Mouse (Mus musculus) myocyte (in vitro differentiated cells): ENCODE results near the gene 9230102O04Rik. TPM values are rescaled to one million over a fixed set of nuclear protein-coding genes. Genes with fewer than 3 reads are reported as not detected.

Source experiments
- H3K27me3 ChIP-seq: one replicate; pipeline ENCODE4 v1.6.1; 2011; ENCODE audit not compliant: control insufficient read depth, insufficient read depth, insufficient read length
- H3K36me3 ChIP-seq: one replicate; pipeline ENCODE4 v1.6.1; 2011; ENCODE audit not compliant: control insufficient read depth, insufficient read depth
- H3K4me2 ChIP-seq: one replicate; pipeline ENCODE4 v1.6.1; 2011; ENCODE audit warnings: low read depth, control low read depth
- H3K4me3 ChIP-seq: one replicate; pipeline ENCODE4 v1.5.1; 2011; ENCODE audit warnings: mild to moderate bottlenecking, control low read depth, moderate library complexity
- H3K79me2 ChIP-seq: one replicate; pipeline ENCODE4 v1.6.1; 2011; ENCODE audit not compliant: control insufficient read depth, insufficient read depth
- H3ac ChIP-seq: one replicate; pipeline ENCODE4 v1.6.1; 2011; ENCODE audit not compliant: control insufficient read depth, insufficient read length
- CEBPB ChIP-seq: IDR thresholded peaks from 2 replicates; pipeline ENCODE4 v1.6.1; 2011; ENCODE audit warnings: mild to moderate bottlenecking, moderate library complexity; ENCODE audit not compliant: poor library complexity, insufficient read depth, severe bottlenecking
- E2F4 ChIP-seq: IDR thresholded peaks from one replicate; pipeline ENCODE4 v1.6.1; 2011; ENCODE audit warnings: mild to moderate bottlenecking, control low read depth, moderate library complexity; ENCODE audit not compliant: insufficient read depth
- MAX ChIP-seq: IDR thresholded peaks from one replicate; pipeline ENCODE4 v1.6.1; 2011; ENCODE audit warnings: low read depth, mild to moderate bottlenecking, control low read depth
- MYOD1 ChIP-seq, 3 experiments: IDR thresholded peaks; one replicate each; pipeline ENCODE4 v1.6.1; 2011; ENCODE audit warnings: control low read depth in 2 of 3, low read depth in 2 of 3, mild to moderate bottlenecking in 2 of 3, moderate library complexity in 1 of 3; ENCODE audit not compliant: insufficient read length in 2 of 3, control insufficient read depth in 1 of 3
- MYOG ChIP-seq, 3 experiments: IDR thresholded peaks; one replicate each; pipeline ENCODE4 v1.6.1; 2011; ENCODE audit warnings: control low read depth in 2 of 3, low read depth in 2 of 3, mild to moderate bottlenecking in 2 of 3; ENCODE audit not compliant: insufficient read length in 2 of 3, control insufficient read depth in 1 of 3, insufficient read depth in 1 of 3
- POLR2A ChIP-seq: IDR thresholded peaks from one replicate; pipeline ENCODE4 v1.6.1; 2011; ENCODE audit warnings: low read depth, mild to moderate bottlenecking, control low read depth, moderate library complexity; ENCODE audit not compliant: insufficient read length
- POLR2AphosphoS2 ChIP-seq: IDR thresholded peaks from one replicate; pipeline ENCODE4 v1.6.1; 2011; ENCODE audit warnings: low read depth, control low read depth; ENCODE audit not compliant: insufficient read length
- REST ChIP-seq: IDR thresholded peaks from one replicate; pipeline ENCODE4 v1.6.1; 2011; ENCODE audit warnings: mild to moderate bottlenecking, control low read depth, moderate library complexity; ENCODE audit not compliant: insufficient read depth, insufficient read length
- SRF ChIP-seq: IDR thresholded peaks from one replicate; pipeline ENCODE4 v1.6.1; 2011; ENCODE audit warnings: low read depth; ENCODE audit not compliant: control insufficient read depth, insufficient read length
- TCF12 ChIP-seq: IDR thresholded peaks from one replicate; pipeline ENCODE4 v1.6.1; 2011; ENCODE audit warnings: mild to moderate bottlenecking, control low read depth; ENCODE audit not compliant: poor library complexity, insufficient read depth, severe bottlenecking
- TCF3 ChIP-seq: IDR thresholded peaks from one replicate; pipeline ENCODE4 v1.6.1; 2011; ENCODE audit warnings: low read depth, control low read depth; ENCODE audit not compliant: insufficient read length
- USF1 ChIP-seq: IDR thresholded peaks from one replicate; pipeline ENCODE4 v1.6.1; 2011; ENCODE audit warnings: low read depth, mild to moderate bottlenecking, control low read depth, moderate library complexity
- polyA plus RNA-seq: library from polyadenylated mRNA; unstranded; fragments of >200 nt; fragmentation: generic; extraction: Trizol; gene quantifications from one replicate; pipeline ENCODE4 v1.2.1, GENCODE M21; 2012; ENCODE audit warnings: missing spikeins

Gene 9230102O04Rik
- polyA plus RNA-seq, 1 experiment: not detected

DNA sequence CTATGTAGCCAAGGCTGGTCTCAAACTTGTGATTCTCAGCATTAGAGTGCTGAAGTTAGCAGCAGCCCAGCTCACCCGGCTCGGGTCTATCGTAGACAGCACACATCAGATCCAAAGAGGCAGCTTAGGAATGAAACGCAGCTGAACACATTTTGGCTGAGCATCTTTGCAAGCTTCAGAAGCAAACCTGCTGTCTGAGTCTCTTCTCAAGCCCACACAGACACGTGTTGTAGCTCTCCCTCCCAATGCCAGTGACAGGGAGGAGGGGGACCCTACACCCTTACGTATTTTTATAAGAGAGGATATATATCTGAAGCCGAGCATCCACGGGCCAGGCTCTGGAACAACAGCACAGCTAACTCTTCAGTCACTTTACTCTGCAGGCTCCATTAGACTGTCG, 28.3 kb upstream of the 9230102O04Rik start:
- no peaks in the 10 kb centered on the region for H3K79me2 ChIP-seq
- TF ChIP-seq SRF (no peak), USF1 (no peak), POLR2A (no peak), TCF12 (no peak), MYOD1 (IDR thresholded peaks at IDR 0.05; ENCODE audit: control insufficient read depth in 1 of 3, insufficient read length in 2 of 3, low read depth in 2 of 3) (no peak), REST (no peak), CEBPB (no peak), E2F4 (no peak), POLR2AphosphoS2 (no peak)
- H3K27me3 ChIP-seq: no peaks in the 10 kb centered on the region
- H3K4me3 ChIP-seq: no peak overlapping the region
- no peak overlapping the region for H3ac ChIP-seq
- no peak overlapping the region for H3K4me2 ChIP-seq
- H3K36me3 ChIP-seq: no peaks in the 10 kb centered on the region

DNA sequence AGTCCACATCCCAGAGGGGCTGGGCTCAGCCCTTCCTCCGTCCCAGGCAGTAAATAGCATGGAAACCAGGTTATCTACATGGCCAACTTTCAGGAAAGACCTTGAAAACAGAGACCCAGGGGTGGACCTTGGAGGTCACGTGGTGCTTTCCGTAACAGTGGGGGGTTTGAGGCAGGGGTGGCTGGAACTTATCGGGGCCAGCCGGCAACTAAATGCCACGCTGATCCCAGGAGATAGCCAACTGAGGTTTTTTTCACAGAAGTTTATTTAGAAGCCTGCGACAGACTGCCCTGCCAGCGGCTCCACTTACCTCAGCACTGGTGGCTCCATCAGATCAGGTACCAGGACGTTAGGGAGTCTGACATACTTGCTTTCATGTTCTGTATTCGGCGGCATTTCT, 16.7 kb upstream of the 9230102O04Rik start:
- Histone ChIP-seq H3K4me3 (no peak overlapping the region), H3K27me3 (no peaks in the 10 kb centered on the region), H3K79me2 (no peaks in the 10 kb centered on the region), H3K36me3 (no peaks in the 10 kb centered on the region), H3K4me2 (peak overlapping the region; percentile 27), H3ac (no peak overlapping the region)
- TF ChIP-seq TCF12 (no peak), POLR2A (no peak), CEBPB (no peak), E2F4 (no peak)

DNA sequence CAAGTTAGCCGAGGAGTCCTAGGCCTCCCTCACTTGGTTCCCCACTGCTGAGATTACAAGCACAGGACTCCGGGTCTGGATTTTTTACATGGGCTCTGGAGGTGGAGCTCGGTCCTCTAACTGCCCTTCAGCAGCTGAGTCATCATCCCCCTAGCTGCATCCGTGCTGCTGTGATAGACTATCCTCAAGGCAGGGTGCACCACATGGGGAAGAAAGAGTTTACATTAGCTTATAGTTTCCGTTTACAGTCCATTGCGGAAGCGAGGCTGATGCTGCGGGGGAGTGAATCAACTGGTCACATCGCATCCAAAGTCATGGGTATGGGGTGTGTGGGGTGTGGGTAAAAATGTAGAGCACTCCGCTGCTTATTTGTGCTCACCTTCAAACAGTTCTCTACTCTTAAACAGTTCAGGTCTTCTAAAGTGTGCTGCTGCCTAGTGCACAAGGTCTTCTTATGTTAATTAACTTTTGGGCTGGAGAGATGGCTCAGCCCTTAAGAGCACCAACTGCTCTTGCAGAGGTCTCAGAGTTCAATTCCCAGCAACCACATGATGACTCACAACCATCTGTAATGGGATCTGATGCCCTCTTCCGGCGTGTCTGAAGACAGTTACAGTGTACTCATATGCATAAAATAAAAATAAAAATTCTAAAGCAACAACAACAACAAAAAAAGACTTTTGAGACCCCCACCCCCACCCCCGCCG, 14.7 kb upstream of the 9230102O04Rik start:
- H3K4me2 ChIP-seq: no peak overlapping the region
- no peak overlapping the region for H3K4me3 ChIP-seq
- H3K36me3 ChIP-seq: no peaks in the 10 kb centered on the region
- no peak overlapping the region for H3ac ChIP-seq
- no peaks in the 10 kb centered on the region for H3K79me2 ChIP-seq
- TF ChIP-seq MYOD1 (IDR thresholded peaks at IDR 0.05; ENCODE audit: control insufficient read depth in 1 of 3, insufficient read length in 2 of 3, low read depth in 2 of 3): no peak
- TF ChIP-seq CEBPB: no peak
- no peak for TF ChIP-seq POLR2A
- TF ChIP-seq E2F4: no peak
- no peak for TF ChIP-seq USF1
- no peak for TF ChIP-seq POLR2AphosphoS2
- no peak for TF ChIP-seq SRF
- TF ChIP-seq TCF3: no peak
- no peak for TF ChIP-seq TCF12
- TF ChIP-seq MYOG (IDR thresholded peaks at IDR 0.05; ENCODE audit: control insufficient read depth in 1 of 3, insufficient read depth in 1 of 3, insufficient read length in 2 of 3, low read depth in 2 of 3): no peak
- no peaks in the 10 kb centered on the region for H3K27me3 ChIP-seq

DNA sequence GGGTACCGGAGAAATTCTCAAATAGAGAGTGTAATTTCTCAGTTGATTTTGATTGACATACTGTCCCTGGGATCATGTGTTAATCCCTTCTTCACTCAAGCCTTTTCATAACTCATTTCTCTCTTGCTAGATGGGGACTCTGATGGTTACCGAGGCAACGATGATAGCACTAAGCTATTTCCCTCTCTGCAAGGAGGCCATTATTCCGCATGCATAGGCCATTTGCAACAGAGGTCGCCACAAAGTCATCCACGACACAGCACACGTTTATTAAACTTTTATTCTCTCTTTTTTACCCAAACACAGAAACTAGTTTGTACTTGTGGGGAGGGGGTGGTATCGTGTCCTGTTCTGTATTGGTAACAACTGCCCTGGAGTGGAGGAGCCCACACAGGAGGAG, 8.5 kb upstream of the 9230102O04Rik start:
- Histone ChIP-seq H3ac (no peak overlapping the region), H3K79me2 (no peaks in the 10 kb centered on the region), H3K4me2 (no peak overlapping the region), H3K27me3 (no peaks in the 10 kb centered on the region), H3K36me3 (no peaks in the 10 kb centered on the region), H3K4me3 (no peak overlapping the region)
- TF ChIP-seq POLR2A (no peak), TCF3 (no peak), MYOG (IDR thresholded peaks at IDR 0.05; ENCODE audit: control insufficient read depth in 1 of 3, insufficient read depth in 1 of 3, insufficient read length in 2 of 3, low read depth in 2 of 3) (no peak), E2F4 (no peak), REST (no peak), USF1 (no peak), TCF12 (no peak), CEBPB (no peak)

DNA sequence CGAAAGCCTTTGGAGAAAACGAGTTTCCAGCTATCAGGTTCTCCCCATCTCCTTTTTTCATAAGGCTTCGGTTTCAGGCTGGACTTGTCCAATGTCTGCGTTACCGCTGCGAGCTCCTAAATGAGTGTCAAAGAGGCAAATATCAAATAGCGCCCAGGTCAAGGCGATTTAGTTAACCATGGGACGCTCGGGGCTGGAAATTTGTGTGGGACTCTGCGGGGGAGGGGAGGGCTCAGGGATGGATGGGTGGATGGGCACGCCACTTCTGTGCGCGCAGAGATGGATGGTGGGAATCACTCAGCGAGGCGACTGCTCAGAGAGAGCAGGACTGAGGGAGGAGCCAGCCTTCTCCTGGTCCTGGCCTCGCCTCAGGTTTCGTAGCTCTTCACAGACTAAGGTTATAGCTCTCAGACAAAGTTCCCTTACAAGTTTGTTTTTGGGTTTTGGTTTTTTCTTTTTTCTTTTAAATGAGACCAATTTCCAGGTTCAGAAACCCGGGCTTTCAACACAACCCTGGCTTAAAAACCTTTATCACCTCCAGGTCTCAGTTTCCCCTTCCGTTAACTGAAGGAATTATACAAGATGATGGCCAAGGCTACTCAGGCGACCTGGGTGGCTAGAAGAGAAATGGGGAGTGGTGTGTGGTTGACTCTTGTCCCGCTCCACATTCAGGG, 6.9 kb upstream of the 9230102O04Rik start:
- Histone ChIP-seq H3K36me3 (no peaks in the 10 kb centered on the region), H3K27me3 (no peaks in the 10 kb centered on the region), H3K4me3 (no peak overlapping the region), H3ac (no peak overlapping the region), H3K4me2 (no peak overlapping the region), H3K79me2 (no peaks in the 10 kb centered on the region)
- TF ChIP-seq TCF12 (no peak), REST (no peak), CEBPB (no peak), USF1 (no peak), E2F4 (no peak), SRF (no peak), POLR2A (no peak), MYOG (IDR thresholded peaks at IDR 0.05; ENCODE audit: control insufficient read depth in 1 of 3, insufficient read depth in 1 of 3, insufficient read length in 2 of 3, low read depth in 2 of 3) (no peak), TCF3 (no peak), MAX (no peak), MYOD1 (IDR thresholded peaks at IDR 0.05; ENCODE audit: control insufficient read depth in 1 of 3, insufficient read length in 2 of 3, low read depth in 2 of 3) (no peak)
